Mouse (Mus musculus) C2C12 (cell line): Measurements from ENCODE around the gene Gfod1. TPM values are rescaled to one million over a fixed set of nuclear protein-coding genes. Genes with fewer than 3 reads are reported as not detected.
A peak's percentile ranks its signal among the peaks of the same experiment; 100 is the strongest.

Source experiments
- H3K27me3 ChIP-seq: one replicate; pipeline ENCODE4 v1.6.1; 2011; ENCODE audit not compliant: control insufficient read depth, insufficient read depth, insufficient read length
- H3K36me3 ChIP-seq: one replicate; pipeline ENCODE4 v1.6.1; 2011; ENCODE audit not compliant: control insufficient read depth, insufficient read depth
- H3K4me3 ChIP-seq: one replicate; pipeline ENCODE4 v1.5.1; 2011; ENCODE audit warnings: mild to moderate bottlenecking, control low read depth; ENCODE audit not compliant: poor library complexity, insufficient read depth, severe bottlenecking
- H3K79me2 ChIP-seq: one replicate; pipeline ENCODE4 v1.6.1; 2011; ENCODE audit not compliant: control insufficient read depth, insufficient read depth
- H3K79me3 ChIP-seq: one replicate; pipeline ENCODE4 v1.6.1; 2011; ENCODE audit warnings: low read depth, control low read depth
- H3ac ChIP-seq: one replicate; pipeline ENCODE3; 2011; ENCODE audit warnings: low read depth; ENCODE audit not compliant: control insufficient read depth, insufficient read length
- CEBPB ChIP-seq: IDR thresholded peaks from one replicate; pipeline ENCODE4 v1.6.1; 2011; ENCODE audit warnings: low read depth, mild to moderate bottlenecking, control low read depth, moderate library complexity
- CTCF ChIP-seq: IDR thresholded peaks from one replicate; pipeline ENCODE4 v1.5.1; 2011; ENCODE audit not compliant: control insufficient read depth, insufficient read depth, insufficient read length
- FOSL1 ChIP-seq: IDR thresholded peaks from one replicate; pipeline ENCODE4 v1.8.0; 2011; ENCODE audit warnings: mild to moderate bottlenecking, low read length; ENCODE audit not compliant: poor library complexity, insufficient read depth, severe bottlenecking
- MAX ChIP-seq: IDR thresholded peaks from one replicate; pipeline ENCODE4 v1.6.1; 2011; ENCODE audit warnings: mild to moderate bottlenecking, control low read depth
- MYOD1 ChIP-seq: IDR thresholded peaks from one replicate; pipeline ENCODE4 v1.6.1; 2011; ENCODE audit warnings: low read depth; ENCODE audit not compliant: control insufficient read depth, insufficient read length
- MYOG ChIP-seq: IDR thresholded peaks from one replicate; pipeline ENCODE4 v1.6.1; 2011; ENCODE audit not compliant: control insufficient read depth, insufficient read length; ENCODE audit errors: extremely low read depth
- USF1 ChIP-seq: IDR thresholded peaks from one replicate; pipeline ENCODE4 v1.6.1; 2011; ENCODE audit warnings: low read depth, mild to moderate bottlenecking, control low read depth, moderate library complexity
- polyA plus RNA-seq: library from polyadenylated mRNA; unstranded; fragments of >200 nt; fragmentation: generic; extraction: Trizol; gene quantifications from one replicate; pipeline ENCODE4 v1.2.1, GENCODE M21; 2012; ENCODE audit warnings: missing spikeins

Gene Gfod1
- polyA plus RNA-seq, 1 experiment: 10.3 TPM

DNA sequence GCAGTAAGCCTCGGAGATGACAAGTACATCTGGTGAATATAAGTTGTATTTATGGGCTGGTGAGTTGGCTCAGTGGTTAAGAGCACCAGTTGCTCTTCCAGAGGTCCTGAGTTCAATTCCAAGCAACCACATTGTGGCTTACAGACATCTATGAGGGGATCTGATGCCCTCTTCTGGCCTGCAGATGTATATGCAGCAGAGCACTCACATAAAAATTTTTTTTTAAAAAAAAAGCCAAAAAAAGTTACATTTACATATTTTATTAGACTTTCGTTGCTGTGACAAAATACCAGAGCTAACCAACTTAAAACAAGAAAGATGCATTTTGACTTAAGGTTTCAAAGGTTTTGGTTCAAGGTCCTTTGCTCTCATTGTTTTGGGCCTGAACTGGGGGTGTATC is 17.5 kb upstream of the Gfod1 start:
- Histone ChIP-seq H3K27me3 (no peaks in the 10 kb centered on the region), H3ac (no peak overlapping the region), H3K36me3 (no peaks in the 10 kb centered on the region), H3K79me3 (no peaks in the 10 kb centered on the region), H3K79me2 (no peaks in the 10 kb centered on the region), H3K4me3 (no peak overlapping the region)
- TF ChIP-seq MYOD1 (no peak), CEBPB (no peak), USF1 (no peak), CTCF (no peak), MAX (no peak), MYOG (no peak), FOSL1 (no peak)

- Histone ChIP-seq H3K4me3 (no peak overlapping the region), H3ac (no peak overlapping the region), H3K36me3 (no peaks in the 10 kb centered on the region), H3K79me2 (no peaks in the 10 kb centered on the region), H3K79me3 (no peaks in the 10 kb centered on the region), H3K27me3 (no peaks in the 10 kb centered on the region)
- TF ChIP-seq MYOG (no peak), CTCF (no peak), MAX (no peak), MYOD1 (no peak), CEBPB (no peak), USF1 (no peak), FOSL1 (no peak)
Observed at GRCm38 (mm10) chr13:43319396-43319795, 15.4 kb upstream of the Gfod1 start.

GRCm38 (mm10) chr13:43317411-43317810 is 13.4 kb upstream of the Gfod1 start:
- Histone ChIP-seq H3K79me2 (no peaks in the 10 kb centered on the region), H3K79me3 (no peaks in the 10 kb centered on the region), H3K27me3 (no peaks in the 10 kb centered on the region), H3K36me3 (no peaks in the 10 kb centered on the region), H3ac (no peak overlapping the region), H3K4me3 (no peak overlapping the region)
- TF ChIP-seq MYOG (no peak), MYOD1 (peak; percentile 22)

DNA sequence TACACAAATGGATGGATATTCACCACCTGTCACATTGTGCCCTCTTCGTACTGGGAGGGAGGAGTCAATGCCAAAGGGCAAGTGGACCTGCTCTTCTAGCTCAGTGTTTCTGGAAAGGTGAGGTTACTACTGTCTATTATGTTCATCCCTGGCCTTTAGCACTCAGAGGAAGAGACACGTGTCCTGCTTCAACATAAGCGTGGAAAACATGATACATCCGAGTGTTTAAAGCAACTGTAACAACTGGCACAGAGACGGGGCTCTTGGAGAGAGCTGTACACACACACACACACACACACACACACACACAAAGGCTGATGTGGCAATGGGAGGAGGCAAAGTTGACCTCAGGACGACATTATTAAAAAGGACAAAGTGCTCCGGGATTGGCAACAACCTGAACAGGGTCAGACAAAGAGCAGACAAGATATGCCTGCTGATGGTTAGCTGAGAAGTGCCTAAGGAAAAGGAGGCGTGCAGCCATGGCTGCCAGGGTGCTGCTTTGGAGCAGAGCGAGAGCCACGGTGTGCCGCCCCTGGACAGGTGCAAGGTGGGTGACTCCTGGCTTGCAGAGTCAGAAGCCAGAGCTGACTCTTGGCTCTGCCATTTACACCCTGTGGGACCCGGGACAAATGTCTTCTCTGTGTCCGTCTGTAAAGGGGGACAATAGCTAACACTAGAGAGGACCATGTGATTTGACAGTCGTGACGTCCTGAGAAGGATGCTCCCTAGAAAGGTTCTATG is 1.4 kb upstream of the Gfod1 start:
- no peaks in the 10 kb centered on the region for H3K27me3 ChIP-seq

GRCm38 (mm10) chr13:43304700-43305099 is 728 bp upstream of the Gfod1 start:
- Histone ChIP-seq H3K79me2 (peaks cover 41% of the 10 kb centered on the region), H3ac (peak overlapping the region; percentile 64), H3K36me3 (peaks cover under 1% of the 10 kb centered on the region), H3K27me3 (no peaks in the 10 kb centered on the region), H3K79me3 (peaks cover 32% of the 10 kb centered on the region), H3K4me3 (peak overlapping the region; percentile 18)
- TF ChIP-seq MYOD1: no peak
- no peak for TF ChIP-seq MAX
- TF ChIP-seq CEBPB: no peak
- no peak for TF ChIP-seq MYOG
- TF ChIP-seq USF1: no peak
- no peak for TF ChIP-seq FOSL1
- TF ChIP-seq CTCF: no peak

More for the DNA sequence above, 1.4 kb upstream of the Gfod1 start:
- Histone ChIP-seq H3K36me3 (no peaks in the 10 kb centered on the region), H3ac (no peak overlapping the region), H3K79me3 (peaks cover 27% of the 10 kb centered on the region), H3K4me3 (no peak overlapping the region), H3K79me2 (peaks cover 35% of the 10 kb centered on the region)
- TF ChIP-seq MYOG (no peak), FOSL1 (no peak), MAX (no peak), USF1 (no peak), CEBPB (no peak), MYOD1 (no peak), CTCF (no peak)

GRCm38 (mm10) chr13:43303161-43303965 is 609 bp downstream of the Gfod1 start:
- TF ChIP-seq CTCF: no peak
- TF ChIP-seq MYOG: no peak
- TF ChIP-seq MAX: no peak
- TF ChIP-seq CEBPB: no peak
- no peak for TF ChIP-seq FOSL1
- no peak for TF ChIP-seq USF1
- no peak for TF ChIP-seq MYOD1
- peaks cover 39% of the 10 kb centered on the region for H3K79me3 ChIP-seq
- peaks cover 55% of the 10 kb centered on the region for H3K79me2 ChIP-seq
- peak overlapping the region; percentile 85 for H3ac ChIP-seq
- peaks cover 9% of the 10 kb centered on the region for H3K36me3 ChIP-seq
- peak overlapping the region; percentile 63 for H3K4me3 ChIP-seq
- H3K27me3 ChIP-seq: no peaks in the 10 kb centered on the region
